Mouse (Mus musculus) embryonic facial prominence, embryonic 12.5 days (tissue): ENCODE measurements around the gene Slc19a3. TPM values are rescaled to one million over a fixed set of nuclear protein-coding genes. Genes with fewer than 3 reads are reported as not detected.

Experiments
- ATAC-seq: fragments of 200-750 bp; cut with Nextera tagmentation; 2 replicates; pipeline ENCODE4 v1.8.0; 2017; ENCODE audit not compliant: insufficient number of reproducible peaks, insufficient read depth, low FRiP score, low TSS enrichment
- H3K27ac ChIP-seq: fragments of 300-500 bp; sonication (generic); 2 replicates; pipeline ENCODE4 v1.5.1; 2016; ENCODE audit warnings: mild to moderate bottlenecking
- H3K27me3 ChIP-seq: fragments of 300-500 bp; sonication (generic); 2 replicates; pipeline ENCODE4 v1.6.1; 2016; ENCODE audit warnings: mild to moderate bottlenecking, moderate library complexity
- H3K36me3 ChIP-seq: fragments of 300-500 bp; sonication (generic); 2 replicates; pipeline ENCODE4 v1.6.1; 2016; ENCODE audit warnings: mild to moderate bottlenecking
- H3K4me1 ChIP-seq: fragments of 300-500 bp; sonication (generic); 2 replicates; pipeline ENCODE4 v1.6.1; 2016
- H3K4me2 ChIP-seq: fragments of 300-500 bp; sonication (generic); replicated peaks from 2 replicates; pipeline ENCODE4 v1.6.1; 2016; ENCODE audit warnings: mild to moderate bottlenecking, moderate library complexity
- H3K4me3 ChIP-seq: fragments of 300-500 bp; sonication (generic); 2 replicates; pipeline ENCODE4 v1.5.1; 2016; ENCODE audit warnings: mild to moderate bottlenecking
- H3K9ac ChIP-seq: fragments of 300-500 bp; sonication (generic); 2 replicates; pipeline ENCODE4 v1.6.1; 2016; ENCODE audit warnings: mild to moderate bottlenecking, moderate library complexity
- H3K9me3 ChIP-seq: fragments of 300-500 bp; sonication (generic); 2 replicates; pipeline ENCODE4 v1.6.1; 2016; ENCODE audit warnings: mild to moderate bottlenecking, moderate library complexity
- WGBS: fragments of 180-500 bp; shearing (Covaris S2); methylation state at CpG from one replicate; pipeline ENCODE4 v1.1.7; 2016; 5-methylcytosine and 5-hydroxymethylcytosine counted together
- polyA plus RNA-seq: library from polyadenylated mRNA; unstranded; fragments of >200 nt; fragmentation: Nextera tagmentation; extraction: Ambion mirVana; gene quantifications from 2 replicates; pipeline ENCODE4 v1.2.1, GENCODE M21; 2016

The Slc19a3 gene
- polyA plus RNA-seq, 1 experiment from 2014 or later: 0.20 TPM

GRCm38 (mm10) chr1:82973244-82973643 lies 65.0 kb downstream of the Slc19a3 start:
- Histone ChIP-seq H3K4me3 (no peak overlapping the region), H3K9me3 (no peaks in the 10 kb centered on the region), H3K27ac (no peak overlapping the region), H3K4me1 (no peaks in the 10 kb centered on the region), H3K36me3 (no peaks in the 10 kb centered on the region), H3K27me3 (no peaks in the 10 kb centered on the region), H3K4me2 (no peak overlapping the region), H3K9ac (no peak overlapping the region)
- 83% methylated on average over 1 of the region's 1 CpGs for WGBS
- no peak for ATAC-seq

- H3K27me3 ChIP-seq: no peaks in the 10 kb centered on the region
- no peak overlapping the region for H3K4me2 ChIP-seq
- WGBS: 62% methylated on average over 4 of the region's 4 CpGs
- H3K9ac ChIP-seq: no peak overlapping the region
- H3K9me3 ChIP-seq: no peaks in the 10 kb centered on the region
- no peak overlapping the region for H3K27ac ChIP-seq
- no peak for ATAC-seq
- no peak overlapping the region for H3K4me3 ChIP-seq
- H3K4me1 ChIP-seq: no peaks in the 10 kb centered on the region
- H3K36me3 ChIP-seq: no peaks in the 10 kb centered on the region
These were observed 66.2 kb downstream of the Slc19a3 start for GRCm38 (mm10) chr1:82972046-82972445.

GRCm38 (mm10) chr1:82966413-82966812 lies 71.8 kb downstream of the Slc19a3 start:
- Histone ChIP-seq H3K4me1 (no peaks in the 10 kb centered on the region), H3K4me2 (no peak overlapping the region), H3K27me3 (no peaks in the 10 kb centered on the region), H3K4me3 (no peak overlapping the region), H3K9ac (no peak overlapping the region), H3K9me3 (no peaks in the 10 kb centered on the region), H3K36me3 (no peaks in the 10 kb centered on the region), H3K27ac (no peak overlapping the region)
- ATAC-seq: no peak
- WGBS: 75% methylated on average over 3 of the region's 3 CpGs

Other genes starting within 250 kb of the Slc19a3 start
- gene Agfg1, start 199.0 kb downstream of the Slc19a3 start, polyA plus RNA-seq: 38.9 and 39.5 TPM in 2 replicates
- gene A030005L19Rik, start 125.1 kb downstream of the Slc19a3 start, polyA plus RNA-seq: 0.39 TPM in 1 of 2 replicates, not detected in the other
- gene A030014E15Rik, start 113.5 kb downstream of the Slc19a3 start, polyA plus RNA-seq: not detected in 2 replicates
- not detected in 2 replicates for gene Gm6217, start 107.0 kb downstream of the Slc19a3 start, polyA plus RNA-seq
- not detected in 2 replicates for gene A030003K21Rik, start 95.1 kb downstream of the Slc19a3 start, polyA plus RNA-seq
- not detected in 2 replicates for gene Gm7544, start 82.4 kb downstream of the Slc19a3 start, polyA plus RNA-seq
- gene Gm47955, start 78.2 kb downstream of the Slc19a3 start, polyA plus RNA-seq: not detected in 2 replicates
- not detected in 2 replicates for gene Gm47959, start 37.9 kb downstream of the Slc19a3 start, polyA plus RNA-seq
- gene Krtap28-10, start 4.0 kb upstream of the Slc19a3 start, polyA plus RNA-seq: not detected in 2 replicates
- not detected in 2 replicates for gene Gm47969, start 6.5 kb upstream of the Slc19a3 start, polyA plus RNA-seq
- not detected in 2 replicates for gene A030005K14Rik, start 20.9 kb upstream of the Slc19a3 start, polyA plus RNA-seq
- gene Krtap28-13, start 22.5 kb upstream of the Slc19a3 start, polyA plus RNA-seq: not detected in 2 replicates
- 0.22 TPM in 1 of 2 replicates, not detected in the other for gene Ccl20, start 78.3 kb upstream of the Slc19a3 start, polyA plus RNA-seq
- gene Daw1, start 121.3 kb upstream of the Slc19a3 start, polyA plus RNA-seq: 0.12 TPM in 1 of 2 replicates, not detected in the other